Mouse (Mus musculus) lung, embryonic 15.5 days (tissue): ENCODE results near the gene Fhit. TPM values are rescaled to one million over a fixed set of nuclear protein-coding genes. Genes with fewer than 3 reads are reported as not detected.
A peak's percentile ranks its signal among the peaks of the same experiment; 100 is the strongest.

Experiments
- ATAC-seq: fragments of 200-750 bp; cut with Nextera tagmentation; 2 replicates; pipeline ENCODE4 v1.8.0; 2017; ENCODE audit warnings: moderate number of reproducible peaks, borderline replicate concordance; ENCODE audit not compliant: low FRiP score, low TSS enrichment; ENCODE audit errors: extremely low read depth
- H3K27ac ChIP-seq: fragments of 300-500 bp; sonication (generic); 2 replicates; pipeline ENCODE4 v1.5.1; 2015; ENCODE audit warnings: moderate library complexity, mild to moderate bottlenecking, inconsistent platforms
- H3K27me3 ChIP-seq: fragments of 300-500 bp; sonication (generic); 2 replicates; pipeline ENCODE4 v1.6.1; 2015; ENCODE audit warnings: inconsistent platforms
- H3K36me3 ChIP-seq: fragments of 300-500 bp; sonication (generic); 2 replicates; pipeline ENCODE4 v1.6.1; 2015; ENCODE audit warnings: inconsistent platforms
- H3K4me1 ChIP-seq: fragments of 300-500 bp; sonication (generic); 2 replicates; pipeline ENCODE4 v1.6.1; 2015; ENCODE audit warnings: inconsistent platforms
- H3K4me2 ChIP-seq: fragments of 300-500 bp; sonication (generic); 2 replicates; pipeline ENCODE4 v1.6.1; 2015; ENCODE audit warnings: inconsistent platforms, mild to moderate bottlenecking, moderate library complexity
- H3K4me3 ChIP-seq: fragments of 300-500 bp; sonication (generic); 2 replicates; pipeline ENCODE4 v1.5.1; 2015; ENCODE audit warnings: mild to moderate bottlenecking, inconsistent platforms
- H3K9ac ChIP-seq: fragments of 300-500 bp; sonication (generic); 2 replicates; pipeline ENCODE4 v1.6.1; 2015; ENCODE audit warnings: inconsistent platforms
- H3K9me3 ChIP-seq: fragments of 300-500 bp; sonication (generic); 2 replicates; pipeline ENCODE4 v1.6.1; 2016; ENCODE audit warnings: inconsistent platforms
- WGBS: fragments of 180-500 bp; shearing (Covaris S2); methylation state at CpG from one replicate; pipeline ENCODE4 v1.1.7; 2015; 5-methylcytosine and 5-hydroxymethylcytosine counted together
- polyA plus RNA-seq: library from polyadenylated mRNA; unstranded; fragments of >200 nt; fragmentation: Nextera tagmentation; extraction: Ambion mirVana; gene quantifications from 2 replicates; pipeline ENCODE4 v1.2.1, GENCODE M21; 2015

Fhit gene
- polyA plus RNA-seq, 1 experiment from 2014 or later, result 3.4 TPM

DNA sequence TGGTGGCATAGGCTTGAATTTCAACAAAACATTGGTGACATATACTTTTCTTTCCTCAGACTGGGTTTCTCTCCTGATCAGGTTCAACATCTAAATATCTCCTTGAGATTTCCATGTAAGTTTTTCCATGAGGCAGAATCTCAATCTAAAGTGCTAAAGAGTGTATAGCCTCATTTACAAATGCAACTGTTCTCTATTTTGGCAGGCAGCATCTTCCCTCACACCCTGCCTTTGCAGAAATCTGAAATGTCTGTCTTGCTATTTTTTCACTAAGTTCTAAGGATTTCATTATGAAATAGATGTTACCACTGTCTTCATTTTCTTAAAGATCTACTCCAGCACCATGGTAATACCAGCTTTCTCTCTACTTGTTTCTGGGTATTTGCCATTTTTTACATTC lies 1368.4 kb downstream of the Fhit start:
- no peak for ATAC-seq
- H3K4me1 ChIP-seq, result no peaks in the 10 kb centered on the region
- no peak overlapping the region for H3K4me3 ChIP-seq

GRCm38 (mm10) chr14:9788402-9788950 lies 1373.4 kb downstream of the Fhit start:
- Histone ChIP-seq H3K9ac (no peak overlapping the region), H3K4me1 (no peaks in the 10 kb centered on the region), H3K27ac (no peak overlapping the region), H3K9me3 (no peaks in the 10 kb centered on the region), H3K4me2 (no peak overlapping the region), H3K36me3 (no peaks in the 10 kb centered on the region), H3K4me3 (no peak overlapping the region), H3K27me3 (no peaks in the 10 kb centered on the region)
- WGBS, result 25% methylated on average over 3 of the region's 3 CpGs
- ATAC-seq, result no peak

More for the DNA sequence above, 1368.4 kb downstream of the Fhit start:
- H3K4me2 ChIP-seq, result no peak overlapping the region
- no peaks in the 10 kb centered on the region for H3K27me3 ChIP-seq
- no peaks in the 10 kb centered on the region for H3K36me3 ChIP-seq
- H3K27ac ChIP-seq, result no peak overlapping the region
- H3K9ac ChIP-seq, result no peak overlapping the region
- no peaks in the 10 kb centered on the region for H3K9me3 ChIP-seq

GRCm38 (mm10) chr14:9787389-9787788 lies 1374.4 kb downstream of the Fhit start:
- H3K27me3 ChIP-seq, result no peaks in the 10 kb centered on the region
- no peak overlapping the region for H3K4me3 ChIP-seq
- no peaks in the 10 kb centered on the region for H3K9me3 ChIP-seq
- WGBS, result 71% methylated on average over 1 of the region's 1 CpGs
- H3K36me3 ChIP-seq, result no peaks in the 10 kb centered on the region
- no peak overlapping the region for H3K4me2 ChIP-seq
- no peak for ATAC-seq
- H3K27ac ChIP-seq, result no peak overlapping the region
- no peaks in the 10 kb centered on the region for H3K4me1 ChIP-seq
- no peak overlapping the region for H3K9ac ChIP-seq

DNA sequence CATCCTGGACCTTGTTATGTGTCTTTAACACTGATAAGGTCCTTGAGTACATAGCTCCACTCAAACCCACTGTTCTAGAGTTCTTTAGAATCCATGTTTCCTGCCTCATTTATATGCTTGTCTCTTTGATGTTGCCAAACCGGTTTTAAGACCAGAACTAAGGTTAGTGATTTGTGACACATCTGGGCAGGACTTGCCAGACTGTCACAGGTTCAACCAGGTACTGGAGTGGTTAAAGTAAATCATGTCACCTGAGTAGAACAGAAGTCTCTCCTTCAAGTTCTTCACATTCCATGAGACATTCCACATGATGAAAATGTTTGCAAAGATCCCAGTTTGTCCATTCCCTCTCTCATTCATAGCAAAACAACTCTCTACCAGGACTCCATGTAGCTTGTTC lies 1376.0 kb downstream of the Fhit start:
- Histone ChIP-seq H3K27ac (no peak overlapping the region), H3K4me2 (no peak overlapping the region), H3K9me3 (no peaks in the 10 kb centered on the region), H3K9ac (no peak overlapping the region), H3K36me3 (no peaks in the 10 kb centered on the region), H3K4me1 (no peaks in the 10 kb centered on the region), H3K4me3 (no peak overlapping the region), H3K27me3 (no peaks in the 10 kb centered on the region)
- ATAC-seq, result peak; percentile 55; the same call in 1 of the 2 replicates
- WGBS, result 29% methylated on average over 1 of the region's 1 CpGs

GRCm38 (mm10) chr14:9751341-9751740 lies 1410.5 kb downstream of the Fhit start:
- Histone ChIP-seq H3K27ac (no peak overlapping the region), H3K27me3 (no peaks in the 10 kb centered on the region), H3K9ac (no peak overlapping the region), H3K4me3 (no peak overlapping the region), H3K36me3 (no peaks in the 10 kb centered on the region), H3K4me1 (no peaks in the 10 kb centered on the region), H3K9me3 (no peaks in the 10 kb centered on the region), H3K4me2 (no peak overlapping the region)
- no peak for ATAC-seq
- 85% methylated on average over 4 of the region's 4 CpGs for WGBS

DNA sequence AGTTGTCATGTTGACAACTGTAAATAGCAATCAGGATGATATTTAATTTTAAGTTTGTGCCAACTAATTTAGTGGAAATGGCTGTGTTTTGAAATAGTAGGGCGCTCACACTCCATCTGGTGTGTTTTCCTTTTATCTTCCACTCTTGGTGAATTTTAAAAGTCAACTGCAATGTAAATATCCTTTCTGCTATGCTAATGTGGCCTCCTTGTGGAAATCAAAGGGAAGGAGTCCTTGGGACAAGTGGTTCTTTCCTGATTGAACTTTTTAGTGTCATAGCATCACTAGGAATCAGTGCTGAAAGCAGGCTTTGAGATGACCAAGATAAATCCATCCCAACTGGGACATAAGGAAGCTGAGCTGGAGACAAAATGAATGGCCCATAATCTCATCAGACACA lies 1413.1 kb downstream of the Fhit start:
- H3K4me3 ChIP-seq, result no peak overlapping the region
- H3K36me3 ChIP-seq, result no peaks in the 10 kb centered on the region
- no peaks in the 10 kb centered on the region for H3K4me1 ChIP-seq
- no peaks in the 10 kb centered on the region for H3K9me3 ChIP-seq
- WGBS, result 62% methylated on average over 1 of the region's 1 CpGs
- ATAC-seq, result no peak
- no peak overlapping the region for H3K4me2 ChIP-seq
- H3K9ac ChIP-seq, result no peak overlapping the region
- no peak overlapping the region for H3K27ac ChIP-seq
- H3K27me3 ChIP-seq, result no peaks in the 10 kb centered on the region

GRCm38 (mm10) chr14:9721917-9722472 lies 1439.8 kb downstream of the Fhit start:
- Histone ChIP-seq H3K4me2 (no peak overlapping the region), H3K4me3 (no peak overlapping the region), H3K27me3 (no peaks in the 10 kb centered on the region), H3K27ac (no peak overlapping the region), H3K4me1 (no peaks in the 10 kb centered on the region), H3K9me3 (no peaks in the 10 kb centered on the region), H3K9ac (no peak overlapping the region), H3K36me3 (no peaks in the 10 kb centered on the region)
- 54% methylated on average over 2 of the region's 2 CpGs for WGBS
- ATAC-seq, result no peak

GRCm38 (mm10) chr14:9698621-9699020 lies 1463.2 kb downstream of the Fhit start:
- H3K4me1 ChIP-seq, result no peaks in the 10 kb centered on the region
- WGBS, result 62% methylated on average over 1 of the region's 1 CpGs
- H3K9ac ChIP-seq, result no peak overlapping the region
- no peak overlapping the region for H3K27ac ChIP-seq
- ATAC-seq, result no peak
- no peak overlapping the region for H3K4me3 ChIP-seq
- H3K4me2 ChIP-seq, result no peak overlapping the region
- H3K9me3 ChIP-seq, result no peaks in the 10 kb centered on the region
- H3K27me3 ChIP-seq, result no peaks in the 10 kb centered on the region
- no peaks in the 10 kb centered on the region for H3K36me3 ChIP-seq

DNA sequence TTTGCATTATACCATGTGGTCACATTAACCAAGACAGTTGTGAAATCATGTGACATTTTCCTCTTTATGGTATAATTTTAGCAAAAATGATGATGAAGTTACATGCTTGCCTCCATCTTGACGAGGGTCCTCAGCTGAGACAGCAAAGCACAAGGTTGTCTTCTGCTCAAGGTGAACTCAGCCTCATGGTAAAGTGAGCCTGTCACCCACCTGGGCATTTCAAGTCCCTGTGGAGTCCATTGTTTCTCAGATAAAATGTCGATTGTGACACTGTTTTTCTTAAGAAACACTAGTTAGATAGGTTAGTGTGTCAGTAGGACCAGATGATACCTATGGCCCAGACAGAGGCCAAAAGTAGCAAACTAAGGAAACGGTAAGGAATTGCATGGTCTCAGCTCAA lies 1464.7 kb downstream of the Fhit start:
- no peak overlapping the region for H3K4me3 ChIP-seq
- H3K4me2 ChIP-seq, result no peak overlapping the region
- no peaks in the 10 kb centered on the region for H3K27me3 ChIP-seq
- H3K36me3 ChIP-seq, result no peaks in the 10 kb centered on the region
- no peak overlapping the region for H3K9ac ChIP-seq
- H3K4me1 ChIP-seq, result no peaks in the 10 kb centered on the region
- no peak overlapping the region for H3K27ac ChIP-seq
- WGBS, result 76% methylated on average over 3 of the region's 3 CpGs
- no peak for ATAC-seq
- no peaks in the 10 kb centered on the region for H3K9me3 ChIP-seq

- WGBS, result 22% methylated on average over 4 of the region's 4 CpGs
- Histone ChIP-seq H3K27me3 (no peaks in the 10 kb centered on the region), H3K9me3 (no peaks in the 10 kb centered on the region), H3K36me3 (no peaks in the 10 kb centered on the region), H3K27ac (no peak overlapping the region), H3K4me2 (no peak overlapping the region), H3K4me3 (no peak overlapping the region), H3K4me1 (no peaks in the 10 kb centered on the region), H3K9ac (no peak overlapping the region)
- ATAC-seq, result no peak
Observed at GRCm38 (mm10) chr14:9696004-9696403, 1465.8 kb downstream of the Fhit start.

DNA sequence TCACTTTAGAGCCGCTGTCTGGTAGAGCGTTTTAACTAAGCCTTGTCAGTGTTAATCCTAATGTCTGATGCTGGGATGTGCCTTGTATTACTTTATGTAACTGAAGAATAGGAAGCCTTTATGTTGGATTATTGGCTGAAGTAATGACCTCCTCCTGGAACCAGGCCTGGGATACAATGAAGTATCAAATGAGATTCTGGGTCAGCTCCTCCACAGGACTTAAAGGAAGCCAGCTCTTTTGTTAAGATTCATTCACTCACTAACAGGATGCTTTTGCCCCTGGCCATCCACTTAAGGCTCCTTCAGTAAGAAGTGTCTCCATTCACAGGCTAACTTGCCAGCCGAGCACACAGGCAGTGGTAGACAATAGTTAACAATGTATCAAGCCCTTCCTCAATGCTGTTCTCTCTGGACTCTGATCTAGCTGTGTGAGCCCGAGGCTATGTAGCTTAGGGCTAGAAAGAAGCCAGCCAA lies 1466.6 kb downstream of the Fhit start:
- H3K4me2 ChIP-seq, result no peak overlapping the region
- H3K36me3 ChIP-seq, result no peaks in the 10 kb centered on the region
- ATAC-seq, result no peak
- no peak overlapping the region for H3K4me3 ChIP-seq
- H3K9ac ChIP-seq, result no peak overlapping the region
- WGBS, result 82% methylated on average over 4 of the region's 4 CpGs
- H3K9me3 ChIP-seq, result no peaks in the 10 kb centered on the region
- no peaks in the 10 kb centered on the region for H3K27me3 ChIP-seq
- H3K27ac ChIP-seq, result no peak overlapping the region
- no peaks in the 10 kb centered on the region for H3K4me1 ChIP-seq

- WGBS, result 84% methylated on average over 2 of the region's 2 CpGs
- ATAC-seq, result no peak
- no peak overlapping the region for H3K27ac ChIP-seq
- H3K9me3 ChIP-seq, result no peaks in the 10 kb centered on the region
- no peaks in the 10 kb centered on the region for H3K36me3 ChIP-seq
- no peaks in the 10 kb centered on the region for H3K4me1 ChIP-seq
- no peak overlapping the region for H3K4me3 ChIP-seq
- H3K27me3 ChIP-seq, result no peaks in the 10 kb centered on the region
- H3K4me2 ChIP-seq, result no peak overlapping the region
- no peak overlapping the region for H3K9ac ChIP-seq
Observed at GRCm38 (mm10) chr14:9688664-9689257, 1473.1 kb downstream of the Fhit start.
